Mouse (Mus musculus) myocyte (in vitro differentiated cells): Measurements from ENCODE around the gene Cdk19. TPM values are rescaled to one million over a fixed set of nuclear protein-coding genes. Genes with fewer than 3 reads are reported as not detected.
A peak's percentile ranks its signal among the peaks of the same experiment; 100 is the strongest.
"Not testable (repeated sequence)": the region's sequence is repeated elsewhere in the genome, so short reads cannot be mapped to it uniquely, and the experiment has no call there.

Experiments
- H3K27me3 ChIP-seq: one replicate; pipeline ENCODE4 v1.6.1; 2011; ENCODE audit not compliant: control insufficient read depth, insufficient read depth, insufficient read length
- H3K36me3 ChIP-seq: one replicate; pipeline ENCODE4 v1.6.1; 2011; ENCODE audit not compliant: control insufficient read depth, insufficient read depth
- H3K4me2 ChIP-seq: one replicate; pipeline ENCODE4 v1.6.1; 2011; ENCODE audit warnings: low read depth, control low read depth
- H3K4me3 ChIP-seq: one replicate; pipeline ENCODE4 v1.5.1; 2011; ENCODE audit warnings: mild to moderate bottlenecking, control low read depth, moderate library complexity
- H3K79me2 ChIP-seq: one replicate; pipeline ENCODE4 v1.6.1; 2011; ENCODE audit not compliant: control insufficient read depth, insufficient read depth
- H3ac ChIP-seq: one replicate; pipeline ENCODE4 v1.6.1; 2011; ENCODE audit not compliant: control insufficient read depth, insufficient read length
- CEBPB ChIP-seq: IDR thresholded peaks from 2 replicates; pipeline ENCODE4 v1.6.1; 2011; ENCODE audit warnings: mild to moderate bottlenecking, moderate library complexity; ENCODE audit not compliant: poor library complexity, insufficient read depth, severe bottlenecking
- E2F4 ChIP-seq: IDR thresholded peaks from one replicate; pipeline ENCODE4 v1.6.1; 2011; ENCODE audit warnings: mild to moderate bottlenecking, control low read depth, moderate library complexity; ENCODE audit not compliant: insufficient read depth
- MAX ChIP-seq: IDR thresholded peaks from one replicate; pipeline ENCODE4 v1.6.1; 2011; ENCODE audit warnings: low read depth, mild to moderate bottlenecking, control low read depth
- MYOD1 ChIP-seq, 3 experiments: IDR thresholded peaks; one replicate each; pipeline ENCODE4 v1.6.1; 2011; ENCODE audit warnings: control low read depth in 2 of 3, low read depth in 2 of 3, mild to moderate bottlenecking in 2 of 3, moderate library complexity in 1 of 3; ENCODE audit not compliant: insufficient read length in 2 of 3, control insufficient read depth in 1 of 3
- MYOG ChIP-seq, 3 experiments: IDR thresholded peaks; one replicate each; pipeline ENCODE4 v1.6.1; 2011; ENCODE audit warnings: control low read depth in 2 of 3, low read depth in 2 of 3, mild to moderate bottlenecking in 2 of 3; ENCODE audit not compliant: insufficient read length in 2 of 3, control insufficient read depth in 1 of 3, insufficient read depth in 1 of 3
- POLR2A ChIP-seq: IDR thresholded peaks from one replicate; pipeline ENCODE4 v1.6.1; 2011; ENCODE audit warnings: low read depth, mild to moderate bottlenecking, control low read depth, moderate library complexity; ENCODE audit not compliant: insufficient read length
- POLR2AphosphoS2 ChIP-seq: IDR thresholded peaks from one replicate; pipeline ENCODE4 v1.6.1; 2011; ENCODE audit warnings: low read depth, control low read depth; ENCODE audit not compliant: insufficient read length
- REST ChIP-seq: IDR thresholded peaks from one replicate; pipeline ENCODE4 v1.6.1; 2011; ENCODE audit warnings: mild to moderate bottlenecking, control low read depth, moderate library complexity; ENCODE audit not compliant: insufficient read depth, insufficient read length
- SRF ChIP-seq: IDR thresholded peaks from one replicate; pipeline ENCODE4 v1.6.1; 2011; ENCODE audit warnings: low read depth; ENCODE audit not compliant: control insufficient read depth, insufficient read length
- TCF12 ChIP-seq: IDR thresholded peaks from one replicate; pipeline ENCODE4 v1.6.1; 2011; ENCODE audit warnings: mild to moderate bottlenecking, control low read depth; ENCODE audit not compliant: poor library complexity, insufficient read depth, severe bottlenecking
- TCF3 ChIP-seq: IDR thresholded peaks from one replicate; pipeline ENCODE4 v1.6.1; 2011; ENCODE audit warnings: low read depth, control low read depth; ENCODE audit not compliant: insufficient read length
- USF1 ChIP-seq: IDR thresholded peaks from one replicate; pipeline ENCODE4 v1.6.1; 2011; ENCODE audit warnings: low read depth, mild to moderate bottlenecking, control low read depth, moderate library complexity
- polyA plus RNA-seq: library from polyadenylated mRNA; unstranded; fragments of >200 nt; fragmentation: generic; extraction: Trizol; gene quantifications from one replicate; pipeline ENCODE4 v1.2.1, GENCODE M21; 2012; ENCODE audit warnings: missing spikeins

Cdk19 gene
- 5.3 TPM for polyA plus RNA-seq

DNA sequence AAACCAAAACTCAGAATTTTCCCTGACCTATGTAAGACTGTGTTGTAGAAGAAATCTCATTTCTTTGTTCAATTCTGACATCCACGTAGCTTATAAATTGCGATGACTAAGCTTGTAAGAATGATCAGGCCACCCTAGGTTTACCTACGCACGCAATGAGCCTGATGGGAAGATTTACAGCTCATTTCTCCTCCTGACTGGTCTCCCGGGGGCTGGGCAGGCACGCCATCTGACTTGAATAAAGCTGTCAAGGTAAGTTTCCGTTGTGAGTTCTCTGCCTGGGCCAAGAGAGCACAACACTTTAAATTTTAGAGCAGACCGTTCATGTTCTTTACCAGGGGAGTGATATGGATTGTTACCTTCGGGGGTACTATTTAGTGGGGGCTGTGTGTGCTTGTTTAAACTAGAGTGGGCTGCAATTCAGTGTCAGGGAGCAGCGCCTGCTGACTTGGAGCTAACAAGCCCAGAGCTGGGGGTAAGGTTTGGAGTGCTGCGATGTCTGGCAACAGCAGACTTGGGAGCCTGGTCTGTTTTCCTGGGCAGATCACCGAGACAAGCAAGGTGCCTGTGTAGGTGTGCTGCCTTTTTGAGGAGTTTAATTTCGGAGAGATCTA is at the start of gene Cdk19:
Gene Cdk19, plus strand, starts transcription at position 214 of the 614 bp plus-strand sequence.
- no peaks in the 10 kb centered on the region for H3K36me3 ChIP-seq
- no peaks in the 10 kb centered on the region for H3K79me2 ChIP-seq
- no peak within 1 kb of the TSS for H3K4me3 ChIP-seq
- TF ChIP-seq TCF3 (no peak), USF1 (no peak), SRF (no peak), MAX (no peak), MYOD1 (IDR thresholded peaks at IDR 0.05; ENCODE audit: control insufficient read depth in 1 of 3, insufficient read length in 2 of 3, low read depth in 2 of 3) (no peak), TCF12 (no peak)
- H3K4me2 ChIP-seq: no peak within 1 kb of the TSS
- no peak within 1 kb of the TSS for H3ac ChIP-seq
- H3K27me3 ChIP-seq: no peaks in the 10 kb centered on the region

DNA sequence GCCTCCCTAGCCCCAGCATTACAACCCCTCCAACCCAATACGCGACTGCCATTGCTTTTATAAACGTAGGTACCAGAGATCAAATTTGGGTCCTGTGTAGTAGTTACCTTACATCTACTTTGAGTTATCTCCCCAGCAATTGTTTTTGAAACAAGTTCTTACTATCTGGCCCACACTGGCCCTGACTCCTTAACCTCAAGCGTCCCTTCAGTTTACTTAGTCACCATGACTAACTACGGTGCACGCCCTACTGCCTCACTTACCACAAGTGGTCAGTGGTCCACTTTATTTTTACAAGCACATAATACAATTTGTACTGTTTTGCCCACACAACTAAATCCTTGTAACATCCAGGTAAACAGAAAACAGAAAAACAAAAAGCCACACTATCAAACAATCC is 46.7 kb upstream of the Cdk19 start:
- no peak overlapping the region for H3ac ChIP-seq
- H3K4me3 ChIP-seq: no peak overlapping the region
- no peaks in the 10 kb centered on the region for H3K36me3 ChIP-seq
- TF ChIP-seq TCF3 (no peak), TCF12 (no peak), MAX (no peak), POLR2A (no peak), MYOD1 (IDR thresholded peaks at IDR 0.05; ENCODE audit: control insufficient read depth in 1 of 3, insufficient read length in 2 of 3, low read depth in 2 of 3) (no peak)
- peaks cover 60% of the 10 kb centered on the region for H3K79me2 ChIP-seq
- H3K4me2 ChIP-seq: peak overlapping the region; percentile 33
- no peaks in the 10 kb centered on the region for H3K27me3 ChIP-seq

DNA sequence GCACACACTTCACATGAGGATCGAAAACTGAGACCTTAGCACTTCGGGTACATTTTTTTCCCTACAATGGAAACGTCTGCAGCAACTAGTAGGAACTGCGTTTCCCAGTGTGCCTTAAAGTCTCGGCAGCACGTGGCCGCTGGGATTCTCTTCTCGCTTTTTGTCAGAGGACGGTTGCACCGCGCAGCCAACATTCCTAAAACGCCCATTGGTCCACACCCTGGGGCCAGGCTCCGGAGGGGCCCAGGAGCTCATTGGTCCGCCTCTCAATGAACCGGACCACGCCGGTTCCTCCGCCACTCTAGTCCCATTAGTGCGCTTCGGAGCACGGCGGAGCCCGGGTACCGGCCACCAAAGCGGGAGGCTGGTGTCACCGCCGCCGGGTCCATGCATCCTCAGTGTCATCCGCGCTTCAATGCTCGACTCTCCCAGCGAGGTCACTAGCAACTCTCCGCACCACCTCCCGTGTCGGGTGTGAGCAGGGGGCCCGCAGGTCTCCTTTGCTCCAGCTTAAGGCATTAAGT is 38.7 kb upstream of the Cdk19 start:
- Histone ChIP-seq H3K4me2 (peak overlapping the region; percentile 84), H3K36me3 (no peaks in the 10 kb centered on the region), H3ac (peak overlapping the region; percentile 97), H3K4me3 (peak overlapping the region; percentile 82), H3K79me2 (peaks cover 54% of the 10 kb centered on the region), H3K27me3 (no peaks in the 10 kb centered on the region)
- no peak for TF ChIP-seq SRF
- TF ChIP-seq E2F4: peak; percentile 11
- no peak for TF ChIP-seq MYOG (IDR thresholded peaks at IDR 0.05; ENCODE audit: control insufficient read depth in 1 of 3, insufficient read depth in 1 of 3, insufficient read length in 2 of 3, low read depth in 2 of 3)
- peak; percentile 95 for TF ChIP-seq MAX
- TF ChIP-seq POLR2A: peak; percentile 94
- TF ChIP-seq POLR2AphosphoS2: peak; percentile 94
- TF ChIP-seq USF1: peak; percentile 93

DNA sequence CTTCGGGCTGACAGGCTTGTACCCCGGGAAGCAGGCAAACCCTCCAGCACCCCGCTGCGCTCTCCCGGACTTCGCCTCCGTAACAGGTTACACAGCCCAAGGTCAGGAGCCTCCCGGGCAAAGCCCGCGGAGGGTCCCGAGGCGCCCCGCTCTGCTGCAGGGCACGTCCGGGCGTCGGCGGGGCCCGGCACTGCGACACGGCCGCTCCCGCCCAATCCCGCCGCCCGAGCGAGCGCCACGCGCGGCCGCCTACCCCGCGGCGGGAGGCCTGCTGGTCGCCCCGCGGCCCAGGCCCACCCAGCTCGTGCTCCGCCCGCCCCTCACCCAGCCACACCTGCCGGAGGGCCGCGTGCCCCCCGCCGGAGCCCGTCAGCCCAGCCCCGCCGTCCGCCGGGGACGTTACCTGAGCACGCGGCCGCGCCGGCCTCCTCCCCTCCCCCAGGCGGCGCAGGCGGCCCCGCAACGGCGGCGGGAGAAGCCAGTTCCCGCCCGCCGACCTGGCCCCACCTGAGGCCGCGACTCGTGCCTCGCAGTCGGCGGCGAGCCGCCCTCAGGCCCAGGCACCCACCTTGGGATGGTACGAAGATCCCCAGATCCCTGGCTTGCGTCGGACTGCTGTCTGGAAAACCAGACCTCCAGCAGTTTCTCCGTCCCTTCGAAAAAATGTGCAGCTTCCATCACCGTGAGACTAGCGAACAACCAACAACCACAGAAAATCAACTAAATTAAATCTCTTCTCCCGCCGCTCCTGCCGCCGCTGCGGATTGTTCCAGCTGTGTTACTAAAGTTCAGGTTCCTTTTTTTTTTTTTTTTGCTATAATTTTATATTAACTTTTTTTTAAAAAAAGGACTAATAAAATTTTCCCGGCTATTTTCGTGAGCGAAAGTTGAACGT is 37.9 kb upstream of the Cdk19 start:
- Histone ChIP-seq H3ac (peak overlapping the region; percentile 97), H3K79me2 (peaks cover 46% of the 10 kb centered on the region), H3K4me3 (peak overlapping the region; percentile 82), H3K4me2 (peak overlapping the region; percentile 84)
- peak; percentile 4 for TF ChIP-seq POLR2AphosphoS2
- not testable (repeated sequence) for H3K27me3 ChIP-seq, H3K36me3 ChIP-seq

DNA sequence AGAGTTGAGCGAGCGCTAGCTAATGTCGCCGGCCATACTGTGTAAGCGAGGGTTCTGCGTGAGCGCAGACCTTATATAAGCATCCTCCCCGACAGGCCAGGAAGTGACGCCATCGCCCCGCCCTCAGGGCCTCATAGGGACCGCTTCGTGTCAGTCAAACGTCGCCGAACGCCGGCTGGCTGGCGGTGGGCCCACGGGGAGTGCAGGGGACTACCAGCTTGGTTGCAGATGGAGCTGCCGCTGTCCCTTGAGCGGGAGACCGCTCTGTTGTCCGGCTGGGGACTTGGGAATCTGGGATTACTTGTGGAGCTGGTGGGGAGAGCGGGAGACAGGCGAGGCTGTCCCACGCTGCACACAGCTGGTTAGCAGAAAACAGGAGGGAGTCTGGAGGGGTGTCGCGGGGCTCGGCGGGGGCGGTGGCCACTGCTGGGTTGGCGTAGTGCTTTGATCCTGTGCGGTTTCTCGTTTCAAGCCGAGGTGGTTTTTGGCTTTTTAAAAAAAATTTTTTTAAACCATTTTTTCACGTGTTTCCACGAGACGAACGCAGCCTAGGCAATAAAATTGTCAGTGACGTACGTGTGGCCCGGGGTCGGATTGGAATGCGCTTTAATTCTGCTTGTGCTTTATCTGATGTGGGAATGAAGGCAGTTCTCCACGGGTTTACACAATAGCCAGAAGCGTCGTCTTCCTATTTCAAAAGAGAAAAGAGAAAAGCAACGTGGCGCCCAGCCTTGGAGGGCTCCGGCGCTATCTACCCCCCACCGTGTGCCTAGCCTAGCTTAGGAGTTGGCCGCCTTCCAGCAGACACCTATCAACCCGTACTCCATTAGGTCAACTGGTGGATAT is 37.0 kb upstream of the Cdk19 start, which contains the start of gene Amd1:
Gene Amd1, minus strand, starts transcription at position 47 of the 846 bp plus-strand sequence.
- TF ChIP-seq POLR2A: peak; percentile 69
- peak; percentile 59 for TF ChIP-seq SRF
- TF ChIP-seq POLR2AphosphoS2: peak; percentile 41
- TF ChIP-seq MYOG (IDR thresholded peaks at IDR 0.05; ENCODE audit: control insufficient read depth in 1 of 3, insufficient read depth in 1 of 3, insufficient read length in 2 of 3, low read depth in 2 of 3): peak in 1 of 3 experiments; percentile 3
- TF ChIP-seq TCF12: no peak
- H3K4me3 ChIP-seq: peak within 1 kb of the TSS; percentile 82
- peaks cover 37% of the 10 kb centered on the region for H3K79me2 ChIP-seq
- H3ac ChIP-seq: peak within 1 kb of the TSS; percentile 97
- no peaks in the 10 kb centered on the region for H3K27me3 ChIP-seq
- peak within 1 kb of the TSS; percentile 92 for H3K4me2 ChIP-seq
- no peaks in the 10 kb centered on the region for H3K36me3 ChIP-seq

DNA sequence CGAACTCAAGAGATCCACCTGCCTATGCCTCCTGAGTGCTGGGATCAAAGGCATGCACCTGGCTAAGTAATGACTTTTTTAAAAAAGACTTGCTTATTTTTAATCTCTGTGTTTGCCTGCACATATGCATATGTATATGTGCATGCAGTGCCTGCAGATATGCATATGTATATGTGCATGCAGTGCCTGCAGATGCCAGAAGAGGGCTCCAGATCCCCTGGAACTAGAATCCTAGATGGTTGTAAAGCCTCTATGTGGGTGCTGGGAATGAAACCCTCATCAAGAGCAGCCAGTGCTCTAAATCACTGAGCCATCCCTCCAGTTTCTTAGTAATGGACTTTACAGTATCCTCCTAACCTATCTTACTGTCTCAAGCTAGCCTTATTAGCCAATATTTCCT is 33.4 kb upstream of the Cdk19 start:
- Histone ChIP-seq H3K4me2 (no peak overlapping the region), H3K27me3 (no peaks in the 10 kb centered on the region), H3K4me3 (no peak overlapping the region), H3ac (no peak overlapping the region), H3K79me2 (peaks cover 1% of the 10 kb centered on the region), H3K36me3 (no peaks in the 10 kb centered on the region)
- TF ChIP-seq REST: no peak
- no peak for TF ChIP-seq TCF3
- TF ChIP-seq MAX: no peak
- TF ChIP-seq CEBPB: no peak
- no peak for TF ChIP-seq SRF
- TF ChIP-seq MYOD1 (IDR thresholded peaks at IDR 0.05; ENCODE audit: control insufficient read depth in 1 of 3, insufficient read length in 2 of 3, low read depth in 2 of 3): no peak
- no peak for TF ChIP-seq USF1
- TF ChIP-seq E2F4: no peak
- TF ChIP-seq TCF12: no peak
- no peak for TF ChIP-seq POLR2A
- TF ChIP-seq MYOG (IDR thresholded peaks at IDR 0.05; ENCODE audit: control insufficient read depth in 1 of 3, insufficient read depth in 1 of 3, insufficient read length in 2 of 3, low read depth in 2 of 3): no peak
- no peak for TF ChIP-seq POLR2AphosphoS2
